Mouse (Mus musculus) ovary, postnatal 36 days (tissue): ENCODE results near the gene Vmn1r24.
"Not testable (repeated sequence)": the region's sequence is repeated elsewhere in the genome, so short reads cannot be mapped to it uniquely, and the experiment has no call there.

Experiments
- DNase-seq: peaks from one replicate; pipeline ENCODE4 v3.0.0; 2022; ENCODE audit warnings: low spot score, mixed read lengths

Vmn1r24 gene

GRCm38 (mm10) chr6:57961403-57961802, at the start of gene Vmn1r24:
Gene Vmn1r24, minus strand, starts transcription at chr6:57961503.
- DNase-seq = not testable (repeated sequence)

- DNase-seq = no peak
Measured at GRCm38 (mm10) chr6:57980710-57981109, 19.4 kb upstream of the Vmn1r24 start, which contains the start of gene Vmn1r25. Gene Vmn1r25, minus strand, starts transcription at chr6:57980810.

- DNase-seq = no peak
Measured at GRCm38 (mm10) chr6:57926738-57927137, 34.6 kb downstream of the Vmn1r24 start, which contains the start of gene Vmn1r23. Gene Vmn1r23, minus strand, starts transcription at chr6:57926838.

GRCm38 (mm10) chr6:57907928-57908327, 53.4 kb downstream of the Vmn1r24 start, which contains the start of gene Vmn1r22:
Gene Vmn1r22, minus strand, starts transcription at chr6:57908028.
- no peak for DNase-seq
